Mouse (Mus musculus): ENCODE measurements around the gene Dnah8. TPM values are rescaled to one million over a fixed set of nuclear protein-coding genes. Genes with fewer than 3 reads are reported as not detected.

Dnah8 gene
- polyA plus RNA-seq, 1 experiment from 2014 or later, result 2.4 TPM

Other genes starting within 250 kb of the Dnah8 start
- 39.4 and 40.9 TPM in 2 replicates for gene Btbd9, start 47.9 kb upstream of the Dnah8 start, polyA plus RNA-seq (2014; fragmentation: Nextera tagmentation; extraction: Ambion mirVana)
- gene Glo1, start 2.5 kb downstream of the Dnah8 start, polyA plus RNA-seq (2014; fragmentation: Nextera tagmentation; extraction: Ambion mirVana), result 222 and 225 TPM in 2 replicates